Mouse (Mus musculus) thymus, postnatal 10 days (tissue): ENCODE results near the gene Syt1.

ENCODE experiments used
- DNase-seq, 2 experiments: peaks; one replicate each; pipeline ENCODE4 v3.0.0; 2021; ENCODE audit warnings: low spot score in 2 of 2

The Syt1 gene

DNA sequence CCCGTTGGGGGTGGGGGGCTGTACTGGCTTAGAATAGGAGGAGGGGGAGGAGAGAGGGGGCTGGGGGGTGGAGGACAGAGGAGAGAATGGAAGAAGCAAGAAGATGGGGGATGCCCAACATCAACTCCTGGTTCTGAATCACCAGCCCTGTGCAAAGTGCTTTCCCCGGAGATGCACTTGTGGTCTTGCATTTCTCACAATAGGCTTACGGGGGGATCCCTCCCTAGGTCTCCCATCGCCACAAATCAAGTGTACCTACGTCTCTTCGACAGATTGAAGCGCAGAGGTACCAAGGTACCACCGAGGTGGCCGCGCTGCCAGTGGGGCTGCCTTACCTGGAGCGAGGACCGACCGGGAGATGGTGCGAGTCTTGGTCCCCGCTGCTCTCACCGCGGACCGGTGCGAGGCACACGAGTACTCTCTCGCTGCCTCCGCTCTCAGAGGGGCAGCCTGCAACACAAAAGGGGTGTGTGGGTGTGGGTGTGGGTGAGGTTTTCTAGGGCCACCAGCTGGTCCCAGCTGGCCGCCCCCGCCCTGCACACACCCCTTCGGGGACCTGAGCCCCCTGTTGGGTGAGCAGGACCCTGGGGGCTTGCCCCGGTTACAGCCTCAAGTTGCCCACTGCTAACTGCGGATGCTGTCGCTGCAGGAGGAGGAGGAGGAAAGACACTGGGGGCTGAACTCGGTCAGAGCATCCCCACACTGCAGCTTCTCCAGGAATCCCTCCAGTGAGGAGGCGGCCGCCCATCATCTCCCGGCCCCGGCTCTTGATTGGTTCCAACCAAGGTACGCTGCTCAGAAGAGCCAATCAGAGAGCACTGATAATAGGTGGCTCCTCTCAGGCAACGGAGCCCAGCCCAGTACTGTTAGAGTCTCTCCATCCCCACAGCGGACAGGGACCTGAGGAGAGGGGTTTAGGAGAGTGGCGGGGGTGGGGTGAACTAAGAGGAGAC is at the start of gene Syt1:
Gene Syt1 (minus strand): TSS at position 742 of the 953 bp plus-strand sequence.
- DNase-seq = no peak

DNA sequence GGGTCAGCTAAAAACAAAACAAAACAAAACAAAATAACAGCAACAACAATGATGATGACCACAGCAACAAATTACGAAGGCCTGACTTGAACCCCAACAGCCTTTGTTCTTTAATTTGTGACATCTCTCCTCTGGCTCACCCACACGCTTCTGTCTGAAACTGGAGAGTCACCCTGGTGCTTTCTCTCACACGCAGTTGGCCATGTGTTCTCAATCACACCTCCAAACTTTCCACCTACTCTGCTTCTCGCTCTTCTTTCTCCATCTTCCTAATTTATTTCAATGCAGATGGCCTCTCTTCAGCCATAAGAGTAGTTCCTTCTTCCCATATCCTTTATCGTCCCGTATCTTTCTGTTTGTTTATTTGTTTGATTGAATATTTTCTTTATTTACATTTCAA is 45.7 kb upstream of the Syt1 start:
- no peak for DNase-seq

DNA sequence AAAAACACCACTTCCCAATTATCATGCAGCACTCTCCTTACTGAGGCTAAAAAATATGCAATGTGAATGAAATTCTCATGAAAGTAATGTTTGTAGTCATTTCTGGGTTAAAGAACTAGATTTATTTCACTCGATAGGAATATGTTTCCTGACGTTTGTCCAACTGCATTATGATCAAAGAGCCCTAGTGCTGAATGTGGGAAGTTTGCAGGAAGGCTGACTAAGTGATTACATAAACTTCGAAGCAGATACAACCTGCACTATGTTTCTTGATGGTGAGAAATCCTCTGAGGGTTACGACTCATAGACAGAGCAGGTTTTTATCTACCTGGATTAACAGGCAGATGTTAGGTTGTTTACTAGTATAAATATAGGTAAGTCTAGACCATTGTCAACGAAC is 36.8 kb upstream of the Syt1 start:
- no peak for DNase-seq

DNA sequence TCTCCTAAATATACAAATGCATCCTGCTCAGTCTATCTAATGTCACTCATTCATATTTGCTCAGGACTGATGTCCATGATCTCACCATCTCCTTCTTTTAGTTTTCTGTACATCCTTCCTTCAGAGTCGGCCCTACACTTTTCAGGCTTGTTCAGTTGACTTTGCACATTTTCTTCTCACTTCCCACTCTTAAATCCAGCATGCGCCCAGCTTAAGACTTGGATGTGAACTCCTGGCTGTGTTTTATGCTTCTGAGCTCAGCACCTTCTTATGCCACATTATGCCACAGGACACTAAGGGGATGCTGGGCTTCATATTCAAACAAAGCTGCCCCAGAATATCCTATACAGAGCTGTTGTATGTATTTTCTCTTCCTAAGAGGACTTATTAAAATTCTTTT is 36.2 kb upstream of the Syt1 start:
- no peak for DNase-seq

DNA sequence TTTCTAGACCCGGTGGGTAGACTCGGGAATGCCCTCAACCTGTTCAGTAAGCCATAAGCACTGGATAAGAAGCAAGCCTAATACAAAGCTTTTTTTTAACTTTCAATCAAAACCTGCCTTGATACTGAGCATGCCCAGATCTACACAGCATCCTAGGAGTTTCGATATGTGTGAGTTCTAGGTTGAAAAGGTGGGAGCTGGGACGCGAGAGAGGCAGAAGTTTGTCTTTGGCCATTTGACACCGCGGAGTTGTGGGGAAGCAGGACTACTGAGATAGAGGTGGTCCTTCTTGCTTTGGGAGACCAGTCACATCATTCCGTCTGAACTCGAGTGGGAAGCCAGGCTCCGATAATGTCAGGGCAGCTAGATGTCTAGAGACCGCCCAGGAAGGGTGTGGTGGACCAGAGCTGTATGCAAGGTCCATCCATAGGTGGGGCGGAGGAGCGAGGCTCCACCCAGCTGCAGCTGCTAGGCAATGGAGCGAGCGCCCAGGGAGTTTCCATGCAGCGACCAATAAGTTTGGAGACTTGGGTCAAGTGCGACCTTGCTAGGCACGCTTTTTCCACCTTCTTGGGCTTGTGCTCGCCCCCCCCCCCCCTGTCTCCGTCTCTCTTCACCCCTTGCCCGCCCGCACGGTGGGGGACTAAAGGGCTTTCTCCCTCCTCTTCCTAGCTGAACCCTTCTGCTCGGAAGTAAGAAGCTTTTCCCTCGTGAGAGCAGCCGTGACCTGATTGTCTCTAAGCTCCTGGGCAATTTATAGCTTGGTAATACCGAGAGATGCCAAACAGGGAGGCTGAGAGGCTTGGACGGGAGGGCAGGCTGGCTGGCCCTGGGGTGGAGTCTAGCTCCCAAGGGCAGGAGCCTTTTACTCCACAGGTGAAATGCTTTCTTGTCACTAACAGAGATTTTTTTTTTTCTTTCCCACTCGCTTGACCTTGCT is 714 bp upstream of the Syt1 start:
- no peak for DNase-seq

DNA sequence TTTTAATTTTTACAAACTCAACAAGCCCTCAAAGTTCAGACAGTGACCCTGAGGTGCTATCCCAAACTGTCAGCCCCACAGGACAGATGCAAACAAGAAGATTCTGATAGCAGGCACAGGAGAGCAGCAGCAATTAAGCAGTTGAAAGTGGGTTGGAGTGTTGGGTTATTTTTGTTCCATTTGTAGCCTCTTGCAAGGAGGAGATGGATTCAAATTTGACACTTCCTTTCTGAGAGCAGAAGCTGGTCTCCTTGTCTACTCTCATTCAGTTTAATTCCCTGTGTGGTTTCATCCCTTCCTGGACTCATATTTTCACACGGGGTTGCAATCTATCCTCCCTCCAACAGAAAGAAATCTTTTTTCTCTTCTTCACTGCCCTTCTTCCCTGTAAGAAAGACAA is 951 bp downstream of the Syt1 start:
- no peak for DNase-seq

DNA sequence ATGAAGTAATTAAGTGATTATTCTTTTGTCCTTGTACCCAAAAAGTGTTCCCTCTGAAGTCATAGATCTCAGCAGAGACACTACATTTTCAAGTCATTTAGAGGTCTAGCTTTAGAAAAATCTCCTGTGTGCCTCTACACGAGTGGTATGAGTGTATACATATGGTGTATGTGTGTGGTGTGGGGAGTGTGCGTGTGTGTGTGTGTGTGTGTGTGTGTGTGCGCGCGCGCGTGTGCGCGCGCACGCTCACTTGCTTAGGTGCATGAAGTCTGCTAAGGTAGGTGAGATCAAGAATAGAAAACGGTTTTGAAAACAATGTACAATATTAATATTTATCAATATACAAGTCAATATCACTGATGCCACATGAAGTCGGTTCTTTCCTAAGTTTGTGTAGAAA is 2.3 kb downstream of the Syt1 start:
- DNase-seq = no peak

DNA sequence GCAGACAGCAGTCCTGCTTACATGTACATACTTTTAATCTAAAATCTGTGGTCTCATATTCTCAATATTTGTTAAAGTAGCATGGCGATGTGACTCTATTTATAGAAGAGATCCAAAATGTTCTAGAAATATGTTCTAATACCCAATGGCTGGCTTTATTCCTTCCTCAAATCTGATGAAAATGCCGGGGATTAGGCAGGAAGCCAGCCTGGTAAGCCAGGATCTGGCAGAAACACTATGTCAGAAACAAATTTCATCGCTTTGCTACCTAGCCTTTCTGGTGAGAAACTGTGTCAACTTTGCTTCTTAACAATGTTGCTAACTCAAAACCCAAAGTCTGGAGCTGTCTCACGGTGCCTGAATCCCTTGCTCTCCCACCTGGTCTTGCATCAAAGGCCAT is 7.3 kb downstream of the Syt1 start:
- no peak for DNase-seq

DNA sequence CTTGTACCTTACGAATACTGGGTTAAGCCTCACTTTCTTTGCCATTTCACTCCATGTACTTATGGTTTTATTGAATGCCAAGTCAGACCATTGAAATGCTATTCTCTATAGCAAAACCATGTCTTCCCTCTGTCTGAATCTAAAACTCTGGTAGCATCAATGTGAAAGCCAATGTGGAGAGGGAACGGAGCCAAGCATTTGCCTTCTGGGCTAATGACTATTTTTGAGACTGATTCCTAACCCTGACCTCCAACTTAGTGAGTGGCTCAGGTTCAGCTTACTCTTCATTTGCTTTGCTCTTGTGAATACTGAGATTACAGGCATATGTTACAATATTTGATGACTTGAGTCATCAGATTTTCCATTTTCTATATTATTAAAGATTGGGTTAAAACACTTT is 23.5 kb downstream of the Syt1 start:
- no peak for DNase-seq

DNA sequence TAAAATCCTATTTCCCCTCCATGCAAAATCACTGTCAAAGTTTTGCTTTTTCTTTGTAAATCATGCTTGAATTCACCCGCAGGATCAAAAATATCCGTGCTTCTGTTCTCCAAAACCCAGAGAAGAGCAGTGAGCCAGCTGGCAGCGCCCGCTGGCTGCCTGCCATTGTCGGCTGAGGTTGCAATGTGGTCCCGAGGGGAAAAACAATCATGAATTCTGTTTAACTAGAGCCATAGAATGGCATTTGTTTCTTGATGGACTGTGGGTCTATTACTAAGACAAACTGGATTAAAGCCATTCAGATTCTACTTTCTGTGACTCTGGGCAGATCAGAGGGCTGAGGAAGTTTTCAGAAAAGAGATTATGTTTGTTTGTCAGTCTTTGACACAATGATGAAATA is 31.1 kb downstream of the Syt1 start:
- no peak for DNase-seq

DNA sequence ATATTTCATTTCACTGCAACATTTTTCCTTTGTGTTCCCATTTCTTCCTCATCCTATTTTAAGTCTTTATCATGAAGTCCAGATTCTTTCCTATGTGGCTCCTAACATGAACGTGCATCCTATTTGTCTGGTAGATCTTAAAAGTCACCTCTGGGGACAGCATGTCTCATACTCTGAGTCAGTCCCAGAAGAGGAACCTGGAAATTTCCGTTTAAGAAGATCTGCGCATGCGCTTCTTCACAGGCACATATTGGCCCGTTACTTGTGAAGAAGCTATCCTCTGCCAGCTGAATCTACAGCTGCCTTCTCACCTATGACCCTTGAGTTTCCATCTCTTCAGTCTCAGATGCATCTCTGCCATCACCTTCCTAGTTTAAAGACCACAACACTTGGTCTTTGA is 55.8 kb downstream of the Syt1 start:
- DNase-seq = no peak

DNA sequence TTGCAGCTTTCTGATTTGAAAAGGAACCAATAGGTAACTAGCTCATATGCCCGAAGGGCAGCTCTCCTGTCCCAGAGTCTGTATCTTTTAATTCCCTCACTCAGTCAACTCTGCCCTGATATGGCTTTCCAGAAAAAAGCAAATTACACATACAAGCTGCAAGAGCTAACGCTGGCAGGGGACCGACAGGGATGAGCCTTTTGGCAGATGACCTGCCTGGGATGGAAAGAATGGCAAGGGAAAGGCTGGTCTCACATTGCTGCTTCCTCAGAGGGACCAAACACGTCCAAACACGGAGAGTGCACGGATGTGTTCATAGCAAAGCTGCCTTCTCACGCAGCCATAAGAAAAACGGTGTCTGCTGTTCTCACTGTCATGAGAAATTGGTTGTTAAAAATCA is 58.6 kb downstream of the Syt1 start:
- DNase-seq = no peak

DNA sequence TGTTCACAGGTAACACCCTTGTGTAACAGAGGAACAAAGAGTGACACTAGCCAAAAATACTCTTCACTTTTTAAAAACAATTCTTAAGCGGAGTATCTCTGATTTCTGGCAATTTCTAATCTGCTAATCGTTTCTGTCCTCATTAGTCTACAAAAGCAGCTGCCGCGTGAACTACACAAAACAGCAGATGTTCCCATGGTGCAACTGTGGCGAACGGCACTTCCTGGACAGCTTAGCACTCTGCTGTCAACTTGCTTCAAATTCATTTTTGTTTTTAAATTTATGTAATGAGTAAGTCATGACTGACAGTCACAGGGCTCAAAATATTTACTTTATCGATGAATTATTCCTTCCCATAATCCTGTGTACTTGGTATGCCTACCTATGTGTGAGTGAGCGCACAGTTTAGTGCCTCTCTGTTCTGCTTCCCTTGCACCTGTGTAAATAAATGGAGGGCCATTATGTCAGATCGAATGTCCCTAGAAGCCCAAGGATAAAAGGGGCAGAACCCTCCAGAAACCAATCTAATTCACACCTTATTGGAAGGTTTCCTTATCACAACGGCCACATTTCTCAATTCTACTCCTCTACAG is 73.8 kb downstream of the Syt1 start:
- no peak for DNase-seq

DNA sequence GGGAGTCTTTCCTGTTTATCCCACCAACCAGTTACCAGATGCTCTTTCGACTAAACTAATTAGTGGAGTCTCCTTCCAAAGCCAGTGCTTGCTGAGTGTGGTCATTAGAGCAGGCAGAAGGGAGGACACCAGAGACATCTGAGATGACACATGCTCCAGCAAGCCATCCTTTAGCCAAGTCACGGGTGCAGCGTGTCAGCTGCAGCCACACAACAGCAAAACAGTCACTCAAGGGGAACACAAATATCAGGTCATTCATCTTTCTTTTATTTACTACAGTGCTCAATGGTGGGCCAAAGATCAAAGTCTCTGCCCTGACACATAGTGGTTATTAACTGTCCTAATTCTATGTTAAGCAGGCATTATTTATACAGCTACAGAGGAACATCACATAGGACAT is 80.5 kb downstream of the Syt1 start:
- no peak for DNase-seq

DNA sequence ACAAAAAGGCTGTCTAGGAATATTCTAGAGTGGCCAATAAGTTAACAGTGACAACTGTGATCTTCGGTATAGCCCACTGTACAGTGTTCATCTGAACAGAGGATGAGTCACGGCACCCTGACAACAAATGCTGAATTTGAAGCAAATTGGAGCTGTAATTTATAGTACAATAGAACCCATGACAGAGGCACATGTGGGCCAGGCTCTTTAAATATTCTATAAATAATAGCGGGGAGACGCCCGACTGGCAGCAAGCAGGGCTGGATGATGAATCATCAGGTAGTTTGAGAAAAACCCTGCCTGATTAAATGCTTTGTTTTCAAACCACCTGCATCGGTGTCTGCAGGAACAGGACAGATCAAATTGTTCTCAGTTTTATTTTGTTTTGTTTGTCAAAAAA is 81.1 kb downstream of the Syt1 start:
- no peak for DNase-seq

DNA sequence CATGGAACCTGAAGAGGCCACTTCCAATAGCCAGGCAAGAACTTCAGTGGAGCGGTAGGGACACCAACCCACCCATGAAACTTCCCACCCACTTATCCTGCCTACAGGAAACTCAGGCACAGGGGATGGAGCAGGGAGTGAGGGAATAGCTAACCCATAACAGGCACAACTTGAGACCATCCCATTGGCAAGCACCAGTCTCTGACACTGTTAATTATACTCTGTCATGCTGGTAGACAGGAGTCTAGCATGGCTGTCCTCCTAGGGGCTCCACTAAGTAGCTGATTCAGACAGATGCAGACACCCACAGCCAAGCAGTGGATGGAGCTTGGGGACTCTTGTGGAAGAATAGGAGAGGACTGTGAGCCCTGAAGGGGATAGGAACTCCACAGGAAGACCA is 105.5 kb downstream of the Syt1 start:
- no peak for DNase-seq

DNA sequence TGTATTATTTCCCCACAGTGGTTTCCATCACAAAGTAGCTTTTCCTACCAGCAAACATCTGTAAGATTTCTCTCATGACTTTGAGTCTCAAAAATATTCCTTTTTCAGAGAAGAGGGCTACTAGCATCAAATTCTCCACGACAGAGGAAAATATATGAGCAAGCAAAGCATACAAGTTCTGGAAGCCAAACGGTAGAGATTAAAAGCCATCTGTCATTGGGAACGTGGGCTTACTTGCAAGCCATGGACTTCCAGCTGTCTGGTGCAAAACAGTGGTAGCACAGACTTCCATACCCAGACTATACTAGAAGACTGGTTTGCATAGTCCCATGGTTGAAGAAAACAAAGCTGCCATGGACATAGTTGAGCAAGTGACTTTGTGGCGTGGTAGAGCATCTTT is 106.4 kb downstream of the Syt1 start:
- DNase-seq = no peak

DNA sequence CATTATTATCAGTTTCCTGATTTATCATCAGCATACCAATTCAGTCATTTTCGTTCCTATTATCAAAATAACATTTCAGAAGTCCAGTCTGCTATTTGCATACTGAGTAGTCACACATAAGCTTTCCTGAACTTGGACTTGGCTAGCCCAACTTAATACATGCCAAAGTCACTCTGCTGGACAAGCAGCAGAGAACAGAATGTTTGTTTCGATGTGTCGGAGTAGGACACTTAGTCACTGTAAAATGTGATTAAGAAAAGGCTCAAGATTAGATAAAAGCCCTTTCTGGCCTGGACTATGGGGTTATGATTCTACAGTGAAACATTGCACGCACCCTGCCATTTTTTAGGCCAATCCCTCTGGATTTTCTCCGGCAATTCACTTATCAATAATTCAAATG is 114.3 kb downstream of the Syt1 start:
- DNase-seq = no peak

DNA sequence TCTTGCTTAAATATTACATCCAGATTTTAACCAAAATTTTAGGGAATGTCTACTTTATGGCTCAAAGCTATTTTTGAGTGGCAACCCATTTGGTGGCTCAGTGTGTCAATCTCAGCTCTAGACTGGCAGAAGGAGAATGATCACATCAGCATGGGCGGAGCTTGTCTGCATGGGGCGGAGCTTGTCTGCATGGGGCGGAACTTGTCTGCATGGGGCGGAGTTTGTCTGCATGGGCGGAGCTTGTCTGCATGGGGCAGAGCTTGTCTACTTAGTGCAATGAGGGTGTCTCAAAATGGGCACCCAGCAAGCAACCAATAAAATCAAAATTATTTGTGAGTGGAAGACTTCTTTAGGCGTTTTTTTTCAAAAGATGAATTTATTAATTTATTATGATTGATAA is 117.5 kb downstream of the Syt1 start:
- no peak for DNase-seq

DNA sequence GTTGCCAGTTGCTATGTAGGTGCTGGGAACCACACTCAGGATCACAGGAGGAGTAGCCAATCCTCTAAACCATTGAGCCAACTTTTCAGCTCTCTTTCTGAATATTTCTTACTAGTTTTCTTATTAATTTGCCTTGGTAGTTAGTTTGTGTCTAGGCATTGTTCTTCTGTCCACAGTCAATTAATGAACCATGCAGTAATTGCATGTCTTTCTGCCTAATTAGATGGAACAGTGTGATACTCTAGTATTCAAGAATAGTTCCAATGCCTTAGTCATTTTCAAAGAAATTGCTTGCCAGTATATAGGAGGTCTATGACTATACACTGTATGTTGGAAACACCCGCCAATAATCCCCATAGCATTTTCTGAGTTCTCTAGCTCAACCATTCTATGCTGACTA is 118.3 kb downstream of the Syt1 start:
- no peak for DNase-seq

DNA sequence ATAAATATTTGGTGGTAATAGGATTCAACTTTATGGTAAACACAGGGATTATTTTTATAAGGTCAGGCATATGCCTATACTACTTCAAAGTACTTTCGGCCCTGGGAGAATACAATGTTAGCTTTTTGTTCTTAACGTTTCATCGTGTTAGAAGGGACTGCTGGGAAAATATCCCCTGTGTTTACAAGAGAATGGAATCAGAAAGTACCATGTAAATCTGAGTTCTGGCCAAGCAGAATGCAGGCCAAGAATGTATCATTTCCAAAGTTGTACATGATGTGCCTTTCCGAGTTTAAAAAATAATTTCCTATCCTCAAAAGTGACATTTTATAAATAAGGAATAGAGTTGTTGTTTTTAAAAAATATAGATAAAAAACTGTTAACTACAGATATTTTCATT is 121.7 kb downstream of the Syt1 start:
- no peak for DNase-seq

DNA sequence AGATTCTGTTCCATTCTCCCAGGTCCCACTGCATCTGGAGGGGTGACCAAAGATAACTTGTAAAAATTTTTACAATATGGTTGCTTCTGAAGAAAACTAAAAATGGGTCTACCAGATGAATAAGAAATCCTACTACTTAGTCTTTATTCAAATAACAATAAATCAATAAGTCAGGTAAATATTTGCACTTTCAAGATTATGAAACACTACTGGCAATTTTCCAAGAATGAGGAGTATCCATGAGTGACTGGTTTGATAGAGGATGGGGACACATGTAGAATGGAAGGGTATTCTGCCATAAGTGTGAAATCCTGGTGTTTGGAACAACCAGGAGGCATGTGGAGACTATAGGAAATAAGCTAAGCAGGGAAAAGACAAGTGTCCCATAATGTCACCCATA is 124.0 kb downstream of the Syt1 start:
- DNase-seq = no peak
